Mouse (Mus musculus) kidney, adult 2 months (tissue): Measurements from ENCODE around the gene Kxd1.

Source experiments
- CTCF ChIP-seq: fragments of 200-500 bp; conservative IDR thresholded peaks from 2 replicates; pipeline ENCODE4 v1.5.1; 2011; ENCODE audit warnings: low read depth, mild to moderate bottlenecking, control low read depth, low read length, moderate library complexity, mixed read lengths; ENCODE audit not compliant: insufficient read depth, insufficient read length
- POLR2A ChIP-seq: fragments of 200-500 bp; IDR thresholded peaks from one replicate; pipeline ENCODE4 v1.6.1; 2011; ENCODE audit warnings: low read depth, low read length, control low read depth

- TF ChIP-seq CTCF: no peak
- no peak for TF ChIP-seq POLR2A
Measured at GRCm38 (mm10) chr8:70488931-70489470, 38.8 kb downstream of the Kxd1 start.
